Mouse (Mus musculus): ENCODE measurements around the gene Igfbp5. TPM values are rescaled to one million over a fixed set of nuclear protein-coding genes. Genes with fewer than 3 reads are reported as not detected.

The Igfbp5 gene
- total RNA-seq, 2 experiments from 2014 or later = 45.6 to 55.1 TPM

GRCm38 (mm10) chr1:72870615-72871336, 3.9 kb downstream of the Igfbp5 start:
- peak; percentile 88 to 97 for DNase-seq (ENCODE audit: low spot score in 2 of 2)
- intact Hi-C loops (cut with DNase I) = loop anchor here (5.0 kb wide), 2 partner anchors 517 to 1367 kb away; partner anchors contain the start of gene Arpc2

GRCm38 (mm10) chr1:72869681-72870614, 4.7 kb downstream of the Igfbp5 start:
- peak; percentile 50 to 74 for DNase-seq (ENCODE audit: low spot score in 2 of 2)
- intact Hi-C loops (cut with DNase I) = loop anchor here (5.0 kb wide), 2 partner anchors 517 to 1367 kb away; partner anchors contain the start of gene Arpc2

GRCm38 (mm10) chr1:72869275-72869674, 5.4 kb downstream of the Igfbp5 start:
- intact Hi-C loops (cut with DNase I) = no loop called here

GRCm38 (mm10) chr1:72868429-72869215, 6.1 kb downstream of the Igfbp5 start:
- DNase-seq (ENCODE audit: low spot score in 2 of 2) = no peak
- intact Hi-C loops (cut with DNase I) = no loop called here

More at GRCm38 (mm10) chr1:72869275-72869674, 5.4 kb downstream of the Igfbp5 start:
- no peak for DNase-seq (ENCODE audit: low spot score in 2 of 2)

- intact Hi-C loops (cut with DNase I) = no loop called here
- no peak for DNase-seq (ENCODE audit: low spot score in 2 of 2)
These were observed 7.3 kb downstream of the Igfbp5 start for GRCm38 (mm10) chr1:72867346-72867745.

GRCm38 (mm10) chr1:72866417-72866816, 8.3 kb downstream of the Igfbp5 start:
- no peak for DNase-seq (ENCODE audit: low spot score in 2 of 2)
- intact Hi-C loops (cut with DNase I) = loop anchor here (1.0 kb wide), 1 partner anchor 960 kb away; no protein-coding TSS in a partner anchor

GRCm38 (mm10) chr1:72865900-72866299, 8.8 kb downstream of the Igfbp5 start:
- DNase-seq (ENCODE audit: low spot score in 2 of 2) = peak; percentile 81 to 84
- intact Hi-C loops (cut with DNase I) = loop anchor here (1.0 kb wide), 1 partner anchor 960 kb away; no protein-coding TSS in a partner anchor

- DNase-seq (ENCODE audit: low spot score in 2 of 2) = no peak
- intact Hi-C loops (cut with DNase I) = no loop called here
These were observed 10.4 kb downstream of the Igfbp5 start for GRCm38 (mm10) chr1:72864272-72864671.

- DNase-seq (ENCODE audit: low spot score in 2 of 2) = no peak
- intact Hi-C loops (cut with DNase I) = no loop called here
These were observed 11.0 kb downstream of the Igfbp5 start for GRCm38 (mm10) chr1:72863692-72864091.

- no peak for DNase-seq (ENCODE audit: low spot score in 2 of 2)
- intact Hi-C loops (cut with DNase I) = no loop called here
These were observed 12.4 kb downstream of the Igfbp5 start for GRCm38 (mm10) chr1:72862248-72862647.

- no peak for DNase-seq (ENCODE audit: low spot score in 2 of 2)
- intact Hi-C loops (cut with DNase I) = no loop called here
These were observed 13.0 kb downstream of the Igfbp5 start for GRCm38 (mm10) chr1:72861702-72862101.

GRCm38 (mm10) chr1:72860502-72860901, 14.2 kb downstream of the Igfbp5 start:
- intact Hi-C loops (cut with DNase I) = no loop called here
- no peak for DNase-seq (ENCODE audit: low spot score in 2 of 2)

- no peak for DNase-seq (ENCODE audit: low spot score in 2 of 2)
- intact Hi-C loops (cut with DNase I) = loop anchor here (10.0 kb wide), 1 partner anchor 225 kb away; no protein-coding TSS in a partner anchor
These were observed 14.7 kb downstream of the Igfbp5 start for GRCm38 (mm10) chr1:72859963-72860362.

- DNase-seq (ENCODE audit: low spot score in 2 of 2) = no peak
- intact Hi-C loops (cut with DNase I) = loop anchor here (10.0 kb wide), 1 partner anchor 224 kb away; no protein-coding TSS in a partner anchor
These were observed 15.8 kb downstream of the Igfbp5 start for GRCm38 (mm10) chr1:72858874-72859273.

GRCm38 (mm10) chr1:72858286-72858685, 16.4 kb downstream of the Igfbp5 start:
- DNase-seq (ENCODE audit: low spot score in 2 of 2) = no peak
- intact Hi-C loops (cut with DNase I) = loop anchor here (10.0 kb wide), 1 partner anchor 223 kb away; no protein-coding TSS in a partner anchor

- intact Hi-C loops (cut with DNase I) = loop anchor here (10.0 kb wide), 1 partner anchor 223 kb away; no protein-coding TSS in a partner anchor
- no peak for DNase-seq (ENCODE audit: low spot score in 2 of 2)
These were observed 17.1 kb downstream of the Igfbp5 start for GRCm38 (mm10) chr1:72857631-72858030.

GRCm38 (mm10) chr1:72857142-72857541, 17.5 kb downstream of the Igfbp5 start:
- no peak for DNase-seq (ENCODE audit: low spot score in 2 of 2)
- intact Hi-C loops (cut with DNase I) = loop anchor here (10.0 kb wide), 1 partner anchor 222 kb away; no protein-coding TSS in a partner anchor

- DNase-seq (ENCODE audit: low spot score in 2 of 2) = no peak
- intact Hi-C loops (cut with DNase I) = loop anchor here (10.0 kb wide), 1 partner anchor 222 kb away; no protein-coding TSS in a partner anchor
These were observed 18.3 kb downstream of the Igfbp5 start for GRCm38 (mm10) chr1:72856209-72856909.
